Mouse (Mus musculus): ENCODE data around the gene Copz2. TPM values are rescaled to one million over a fixed set of nuclear protein-coding genes. Genes with fewer than 3 reads are reported as not detected.

Copz2 gene
- total and polyA plus RNA-seq, 2 experiments = 20.7 to 43.5 TPM

DNA sequence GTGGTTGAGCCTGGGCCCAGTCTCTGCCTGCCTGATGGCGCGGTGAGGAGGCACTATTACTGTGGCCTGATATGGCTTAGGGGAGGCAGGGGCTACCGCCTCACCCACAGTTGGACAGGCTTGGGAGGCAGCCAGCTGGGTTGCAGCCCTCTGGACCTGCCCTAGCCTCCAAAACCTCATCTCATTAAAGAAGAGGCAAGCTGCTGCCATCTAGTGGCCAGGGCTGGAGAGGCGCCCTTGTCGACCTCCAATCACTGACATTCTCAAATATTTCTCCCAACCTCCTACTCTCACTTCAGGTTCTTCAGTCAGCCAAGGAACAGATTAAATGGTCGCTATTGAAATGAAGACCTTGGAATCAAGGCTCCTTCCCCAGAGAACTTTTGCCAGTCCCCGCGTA is 10.9 kb downstream of the Copz2 start:
- Histone ChIP-seq H3K27me3 (ENCODE audit: control insufficient read depth, insufficient read depth, low read length) (no peaks in the 10 kb centered on the region), H3K36me3 (ENCODE audit: control insufficient read depth, insufficient read depth, low read length) (no peaks in the 10 kb centered on the region), H3K4me3 (ENCODE audit: insufficient read depth, low read depth, low read length) (no peak overlapping the region), H3K79me2 (ENCODE audit: control insufficient read depth, insufficient read depth, low read length) (no peaks in the 10 kb centered on the region), H3K4me1 (ENCODE audit: control insufficient read depth, insufficient read depth, low read length) (peaks cover 6% of the 10 kb centered on the region; the same call in 1 of the 2 replicates), H3K27ac (replicated peaks; ENCODE audit: insufficient read depth, low read depth, low read length) (no peak overlapping the region), H3K9ac (ENCODE audit: low read depth, low read length) (no peak overlapping the region)
- TF ChIP-seq CTCF (IDR thresholded peaks at IDR 0.05; ENCODE audit: low read depth, low read length) = peak; percentile 95
- TF ChIP-seq POLR2A (IDR thresholded peaks at IDR 0.05; ENCODE audit: extremely low read depth, insufficient read depth, low read length) = no peak
- DNase-seq (ENCODE audit: extremely low read depth, low read depth, low spot score) = peak; percentile 43
- 19% methylated on average over 8 of the region's 8 CpGs for WGBS

DNA sequence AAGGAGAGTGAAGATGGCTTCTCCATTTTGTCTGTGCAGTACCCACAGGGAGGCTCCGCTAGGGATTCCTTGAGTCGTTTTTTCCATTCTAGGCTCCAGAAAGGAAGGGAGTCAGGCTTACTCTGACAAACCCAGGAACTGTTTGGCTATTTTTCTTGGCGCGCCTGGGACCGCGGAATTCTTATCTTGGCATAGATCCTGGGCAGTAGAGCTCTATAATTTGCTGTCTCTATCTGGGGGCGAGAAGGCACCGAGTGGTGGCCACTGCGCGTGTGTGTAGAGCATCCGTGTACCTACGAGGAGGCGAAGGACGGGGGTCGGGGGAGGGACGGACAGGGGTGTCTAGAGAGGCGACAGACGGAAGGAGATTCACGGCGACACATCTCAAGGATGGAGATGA is 11.8 kb downstream of the Copz2 start:
- Histone ChIP-seq H3K4me3 (ENCODE audit: insufficient read depth, low read depth, low read length) (peak overlapping the region; percentile 42), H3K79me2 (ENCODE audit: control insufficient read depth, insufficient read depth, low read length) (no peaks in the 10 kb centered on the region), H3K27ac (replicated peaks; ENCODE audit: insufficient read depth, low read depth, low read length) (no peak overlapping the region), H3K9ac (ENCODE audit: low read depth, low read length) (no peak overlapping the region; the same call in 1 of the 2 replicates), H3K4me1 (ENCODE audit: control insufficient read depth, insufficient read depth, low read length) (peaks cover 6% of the 10 kb centered on the region; the same call in 1 of the 2 replicates), H3K27me3 (ENCODE audit: control insufficient read depth, insufficient read depth, low read length) (no peaks in the 10 kb centered on the region), H3K36me3 (ENCODE audit: control insufficient read depth, insufficient read depth, low read length) (no peaks in the 10 kb centered on the region)
- DNase-seq (ENCODE audit: extremely low read depth, low read depth, low spot score) = no peak
- 4% methylated on average over 20 of the region's 20 CpGs for WGBS
- TF ChIP-seq POLR2A (IDR thresholded peaks at IDR 0.05; ENCODE audit: extremely low read depth, insufficient read depth, low read length) = no peak
- no peak for TF ChIP-seq CTCF (IDR thresholded peaks at IDR 0.05; ENCODE audit: low read depth, low read length)

DNA sequence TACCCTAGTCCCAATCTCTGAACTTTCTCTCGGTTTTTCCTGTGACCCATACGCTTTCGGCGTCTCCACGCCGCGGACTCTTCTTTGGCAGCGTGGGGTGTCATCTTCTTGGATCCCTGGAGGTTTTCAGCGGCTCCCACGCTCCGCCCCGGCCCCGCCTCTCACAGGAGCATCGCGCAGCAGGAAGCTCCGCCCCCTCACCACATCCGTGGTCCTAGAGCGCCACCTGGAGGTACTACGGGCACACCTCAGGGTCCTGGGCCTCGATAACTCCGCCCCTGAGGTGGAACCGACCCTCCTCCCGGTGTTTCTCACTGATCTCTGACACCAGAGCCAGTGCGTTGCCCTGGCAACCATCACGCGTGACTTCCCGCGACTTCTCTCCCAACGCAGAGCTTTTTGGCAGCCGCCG is 12.2 kb downstream of the Copz2 start:
- Histone ChIP-seq H3K36me3 (ENCODE audit: control insufficient read depth, insufficient read depth, low read length) (no peaks in the 10 kb centered on the region), H3K4me3 (ENCODE audit: insufficient read depth, low read depth, low read length) (peak overlapping the region; percentile 42), H3K9ac (ENCODE audit: low read depth, low read length) (no peak overlapping the region), H3K4me1 (ENCODE audit: control insufficient read depth, insufficient read depth, low read length) (peaks cover 6% of the 10 kb centered on the region; the same call in 1 of the 2 replicates), H3K27me3 (ENCODE audit: control insufficient read depth, insufficient read depth, low read length) (no peaks in the 10 kb centered on the region), H3K27ac (replicated peaks; ENCODE audit: insufficient read depth, low read depth, low read length) (no peak overlapping the region), H3K79me2 (ENCODE audit: control insufficient read depth, insufficient read depth, low read length) (no peaks in the 10 kb centered on the region)
- TF ChIP-seq CTCF (IDR thresholded peaks at IDR 0.05; ENCODE audit: low read depth, low read length) = peak; percentile 97
- TF ChIP-seq POLR2A (IDR thresholded peaks at IDR 0.05; ENCODE audit: extremely low read depth, insufficient read depth, low read length) = no peak
- DNase-seq (ENCODE audit: extremely low read depth, low read depth, low spot score) = peak; percentile 83
- WGBS = under 1% methylated on average over 31 of the region's 31 CpGs

DNA sequence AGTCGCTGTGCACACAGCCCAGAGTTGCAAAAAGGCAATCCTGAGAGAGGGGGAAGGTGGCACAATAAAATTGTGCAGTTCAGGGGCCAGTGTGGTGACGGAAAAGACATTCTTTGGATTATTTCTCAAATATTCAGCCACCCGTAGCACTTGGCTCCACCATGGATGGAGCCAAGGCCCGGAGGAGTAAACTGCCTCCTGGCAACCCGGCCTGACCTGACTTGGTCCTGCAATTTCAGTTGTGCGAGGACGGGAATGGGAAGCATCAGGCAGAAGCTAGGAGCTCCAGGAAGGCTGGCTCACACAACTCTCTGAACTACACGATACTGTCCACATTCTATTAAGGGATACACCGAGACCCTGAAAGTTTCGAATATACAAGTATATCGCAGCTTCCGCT is 12.9 kb downstream of the Copz2 start:
- DNase-seq (ENCODE audit: extremely low read depth, low read depth, low spot score) = no peak
- 90% methylated on average over 12 of the region's 12 CpGs for WGBS

DNA sequence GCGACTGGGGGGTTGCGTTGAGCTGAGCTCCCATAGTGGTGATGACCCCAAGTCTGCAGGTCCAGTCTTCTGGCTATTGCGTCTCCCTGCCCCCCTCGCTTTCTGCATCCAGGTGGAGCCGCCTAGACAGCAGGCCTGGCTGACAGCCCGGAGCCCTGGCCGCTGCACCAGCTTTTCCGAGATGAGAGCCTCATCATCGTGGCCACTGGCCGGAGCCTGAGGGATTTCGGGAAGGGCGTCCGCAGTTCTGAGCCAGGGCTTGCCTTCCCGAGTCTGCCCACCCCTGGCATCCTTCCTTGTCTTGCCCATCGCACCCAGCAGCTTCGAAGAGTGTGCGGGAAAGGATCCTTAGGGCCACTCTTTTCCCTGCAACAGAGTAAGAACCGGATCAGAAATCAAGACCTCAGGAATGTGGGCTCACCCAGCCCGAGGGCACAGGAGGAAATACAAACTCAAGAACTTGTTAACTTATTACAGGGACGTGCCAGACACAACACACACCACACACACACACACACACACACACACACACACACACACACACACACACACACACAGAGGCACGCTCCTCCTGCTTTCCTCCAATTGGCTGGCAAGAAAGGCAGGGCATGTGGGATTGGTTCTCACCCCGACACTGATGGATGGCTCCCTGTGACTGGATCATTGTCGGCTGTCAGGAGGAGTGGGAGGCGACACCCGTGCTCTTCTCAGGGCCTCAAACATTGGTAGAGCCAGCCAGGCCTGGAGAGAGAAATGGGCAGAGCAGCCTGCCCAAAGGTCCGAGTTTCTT is 13.7 kb downstream of the Copz2 start:
- Histone ChIP-seq H3K4me1 (ENCODE audit: control insufficient read depth, insufficient read depth, low read length) (peaks cover 6% of the 10 kb centered on the region; the same call in 1 of the 2 replicates), H3K36me3 (ENCODE audit: control insufficient read depth, insufficient read depth, low read length) (no peaks in the 10 kb centered on the region), H3K27ac (replicated peaks; ENCODE audit: insufficient read depth, low read depth, low read length) (no peak overlapping the region), H3K79me2 (ENCODE audit: control insufficient read depth, insufficient read depth, low read length) (no peaks in the 10 kb centered on the region), H3K27me3 (ENCODE audit: control insufficient read depth, insufficient read depth, low read length) (no peaks in the 10 kb centered on the region), H3K9ac (ENCODE audit: low read depth, low read length) (0 out of 2 replicates have a peak overlapping the region, but pooled peaks have one; percentile 10), H3K4me3 (ENCODE audit: insufficient read depth, low read depth, low read length) (peak overlapping the region; percentile 13; the same call in 1 of the 2 replicates)
- peak; percentile 84 for DNase-seq (ENCODE audit: extremely low read depth, low read depth, low spot score)
- 29% methylated on average over 26 of the region's 26 CpGs for WGBS
- no peak for TF ChIP-seq CTCF (IDR thresholded peaks at IDR 0.05; ENCODE audit: low read depth, low read length)
- TF ChIP-seq POLR2A (IDR thresholded peaks at IDR 0.05; ENCODE audit: extremely low read depth, insufficient read depth, low read length) = no peak

More for the DNA sequence above, 12.9 kb downstream of the Copz2 start:
- Histone ChIP-seq H3K79me2 (ENCODE audit: control insufficient read depth, insufficient read depth, low read length) (no peaks in the 10 kb centered on the region), H3K27me3 (ENCODE audit: control insufficient read depth, insufficient read depth, low read length) (no peaks in the 10 kb centered on the region), H3K36me3 (ENCODE audit: control insufficient read depth, insufficient read depth, low read length) (no peaks in the 10 kb centered on the region), H3K4me3 (ENCODE audit: insufficient read depth, low read depth, low read length) (no peak overlapping the region), H3K4me1 (ENCODE audit: control insufficient read depth, insufficient read depth, low read length) (peaks cover 6% of the 10 kb centered on the region; the same call in 1 of the 2 replicates), H3K9ac (ENCODE audit: low read depth, low read length) (no peak overlapping the region), H3K27ac (replicated peaks; ENCODE audit: insufficient read depth, low read depth, low read length) (no peak overlapping the region)
- TF ChIP-seq CTCF (IDR thresholded peaks at IDR 0.05; ENCODE audit: low read depth, low read length) (no peak), POLR2A (IDR thresholded peaks at IDR 0.05; ENCODE audit: extremely low read depth, insufficient read depth, low read length) (no peak)

DNA sequence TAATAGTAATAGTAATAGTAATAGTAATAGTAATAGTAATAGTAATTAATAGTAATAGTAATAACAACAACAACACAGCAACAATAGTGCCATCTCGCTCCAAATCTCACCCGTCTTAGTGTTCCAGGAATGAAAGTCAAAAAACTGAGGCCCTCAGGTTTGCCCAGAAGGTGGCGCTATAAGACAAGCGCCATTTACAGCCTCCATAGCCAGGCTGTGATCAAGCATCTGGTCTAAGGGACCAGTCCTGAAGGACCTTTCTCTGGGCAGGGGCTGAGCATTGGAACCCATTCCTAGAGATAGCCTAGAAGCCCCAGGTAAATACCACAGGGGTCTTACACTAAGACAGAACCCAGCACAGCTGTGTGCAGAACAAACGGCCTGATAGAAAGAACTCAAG is 17.5 kb downstream of the Copz2 start:
- 15% methylated on average over 5 of the region's 5 CpGs for WGBS

More for the DNA sequence above, 17.5 kb downstream of the Copz2 start:
- H3K27me3 ChIP-seq (ENCODE audit: control insufficient read depth, insufficient read depth, low read length) = no peaks in the 10 kb centered on the region
- H3K4me3 ChIP-seq (ENCODE audit: insufficient read depth, low read depth, low read length) = no peak overlapping the region
- peak; percentile 33 for DNase-seq (ENCODE audit: extremely low read depth, low read depth, low spot score)
- H3K27ac ChIP-seq (replicated peaks; ENCODE audit: insufficient read depth, low read depth, low read length) = no peak overlapping the region
- peak; percentile 77 for TF ChIP-seq CTCF (IDR thresholded peaks at IDR 0.05; ENCODE audit: low read depth, low read length)
- no peak for TF ChIP-seq POLR2A (IDR thresholded peaks at IDR 0.05; ENCODE audit: extremely low read depth, insufficient read depth, low read length)
- H3K4me1 ChIP-seq (ENCODE audit: control insufficient read depth, insufficient read depth, low read length) = no peaks in the 10 kb centered on the region
- H3K9ac ChIP-seq (ENCODE audit: low read depth, low read length) = no peak overlapping the region
- no peaks in the 10 kb centered on the region for H3K79me2 ChIP-seq (ENCODE audit: control insufficient read depth, insufficient read depth, low read length)
- H3K36me3 ChIP-seq (ENCODE audit: control insufficient read depth, insufficient read depth, low read length) = no peaks in the 10 kb centered on the region
